Mouse (Mus musculus) embryonic facial prominence, embryonic 15.5 days (tissue): ENCODE measurements at regions not wholly inside any gene's neighbourhood (a gene's known extent, or its start where the extent isn't known, plus 50 kb on each side); places are given as distances from the start of the nearest gene placed in this dataset.

Experiments used
- ATAC-seq: fragments of 200-750 bp; cut with Nextera tagmentation; 2 replicates; pipeline ENCODE4 v1.8.0; 2017; ENCODE audit warnings: low read depth, moderate TSS enrichment; ENCODE audit not compliant: insufficient number of reproducible peaks, low FRiP score, low TSS enrichment
- H3K27ac ChIP-seq: fragments of 300-500 bp; sonication (generic); replicated peaks from 2 replicates; pipeline ENCODE4 v1.5.1; 2015; ENCODE audit warnings: mild to moderate bottlenecking, inconsistent platforms
- H3K27me3 ChIP-seq: fragments of 300-500 bp; sonication (generic); 2 replicates; pipeline ENCODE4 v1.6.1; 2015; ENCODE audit warnings: inconsistent platforms
- H3K36me3 ChIP-seq: fragments of 300-500 bp; sonication (generic); 2 replicates; pipeline ENCODE4 v1.6.1; 2015; ENCODE audit warnings: mild to moderate bottlenecking, inconsistent platforms
- H3K4me1 ChIP-seq: fragments of 300-500 bp; sonication (generic); 2 replicates; pipeline ENCODE4 v1.6.1; 2015; ENCODE audit warnings: inconsistent platforms
- H3K4me2 ChIP-seq: fragments of 300-500 bp; sonication (generic); replicated peaks from 2 replicates; pipeline ENCODE4 v1.6.1; 2015; ENCODE audit warnings: mild to moderate bottlenecking, inconsistent platforms
- H3K4me3 ChIP-seq: fragments of 300-500 bp; sonication (generic); replicated peaks from 2 replicates; pipeline ENCODE4 v1.5.1; 2015; ENCODE audit warnings: mild to moderate bottlenecking, inconsistent platforms
- H3K9ac ChIP-seq: fragments of 300-500 bp; sonication (generic); 2 replicates; pipeline ENCODE4 v1.6.1; 2015; ENCODE audit warnings: inconsistent platforms
- H3K9me3 ChIP-seq: fragments of 300-500 bp; sonication (generic); replicated peaks from 2 replicates; pipeline ENCODE4 v1.6.1; 2016; ENCODE audit warnings: inconsistent platforms
- WGBS: fragments of 180-500 bp; shearing (Covaris S2); methylation state at CpG from one replicate; pipeline ENCODE4 v1.1.7; 2015; 5-methylcytosine and 5-hydroxymethylcytosine counted together

DNA sequence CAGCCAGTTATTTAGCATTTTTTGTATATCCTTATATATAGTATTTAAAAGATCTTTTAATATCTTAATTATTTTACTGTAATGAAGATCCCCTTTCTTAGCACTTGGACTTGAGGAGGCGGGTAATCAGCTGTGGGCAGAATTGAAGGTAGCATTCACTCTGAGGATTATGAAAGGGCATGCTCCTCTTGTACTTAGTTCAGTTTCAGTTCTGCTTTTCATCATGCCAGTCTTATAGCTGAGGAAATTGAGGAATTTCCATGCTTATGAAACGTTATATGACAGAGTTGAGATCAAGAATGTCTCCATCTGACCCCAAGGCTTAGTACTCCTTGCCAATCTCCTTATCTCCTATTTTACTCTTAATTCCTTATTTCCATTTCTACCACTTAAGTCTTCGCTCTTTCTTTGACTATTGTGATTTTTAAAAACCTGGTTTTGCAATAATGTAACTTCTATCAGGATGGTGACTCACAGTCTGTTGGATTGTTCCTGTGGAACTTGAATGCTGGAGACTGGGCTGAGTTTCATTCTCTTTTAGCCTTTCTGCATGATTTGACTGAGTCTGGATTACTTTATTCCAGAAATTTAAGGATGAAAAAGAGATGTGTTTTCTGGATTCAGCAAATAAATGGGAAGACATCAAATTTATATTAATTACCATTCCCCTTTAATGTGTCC lies 133.6 kb downstream of the Papss1 start:
- Histone ChIP-seq H3K36me3 (no peaks in the 10 kb centered on the region), H3K4me1 (no peaks in the 10 kb centered on the region), H3K27me3 (no peaks in the 10 kb centered on the region), H3K4me3 (no peak overlapping the region), H3K27ac (no peak overlapping the region), H3K4me2 (no peak overlapping the region), H3K9me3 (no peaks in the 10 kb centered on the region), H3K9ac (no peak overlapping the region)
- 63% methylated on average over 3 of the region's 3 CpGs for WGBS
- no peak for ATAC-seq

DNA sequence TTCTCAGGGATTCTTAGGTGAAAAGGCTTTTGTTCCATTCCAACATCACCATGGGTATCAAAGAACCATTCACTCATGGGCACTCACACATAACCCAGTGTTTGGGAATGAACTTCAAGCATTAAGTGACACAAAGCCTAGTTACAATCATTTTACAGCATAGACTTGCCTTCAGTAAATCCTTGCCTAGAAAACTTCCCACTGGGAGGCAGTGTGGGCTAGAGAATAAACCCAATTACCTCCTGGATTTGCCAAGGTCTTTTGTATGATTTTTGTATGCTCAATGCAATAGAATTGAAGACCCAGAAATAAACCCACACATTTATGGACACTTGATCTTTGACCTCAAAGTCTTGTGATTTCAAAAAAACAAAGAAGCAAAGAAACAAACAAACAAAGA lies 138.6 kb downstream of the Papss1 start:
- H3K4me2 ChIP-seq = no peak overlapping the region
- no peaks in the 10 kb centered on the region for H3K9me3 ChIP-seq
- H3K4me3 ChIP-seq = no peak overlapping the region
- H3K4me1 ChIP-seq = no peaks in the 10 kb centered on the region
- no peak overlapping the region for H3K27ac ChIP-seq
- H3K9ac ChIP-seq = no peak overlapping the region
- no peak for ATAC-seq
- H3K36me3 ChIP-seq = no peaks in the 10 kb centered on the region
- no peaks in the 10 kb centered on the region for H3K27me3 ChIP-seq

DNA sequence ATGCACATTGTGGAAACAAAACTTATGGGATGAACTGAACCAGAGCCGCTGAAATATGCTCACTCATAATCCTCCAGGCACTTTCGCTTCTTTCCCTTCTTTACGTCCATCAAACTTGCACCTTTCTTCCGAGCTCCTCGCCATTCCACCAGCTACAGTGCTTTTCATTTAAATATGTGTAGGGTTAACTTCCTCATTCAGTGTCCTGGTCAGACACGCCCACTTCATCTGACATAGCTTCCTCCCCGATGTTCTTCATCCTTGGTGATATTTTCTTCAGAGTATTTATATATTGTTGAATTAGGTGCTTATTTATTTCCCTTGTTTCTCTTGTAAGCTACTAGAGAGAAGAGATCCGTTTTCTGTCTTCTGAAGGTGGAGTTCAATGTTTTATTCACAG lies 149.0 kb downstream of the Papss1 start:
- 81% methylated on average over 8 of the region's 8 CpGs for WGBS
- no peak for ATAC-seq
- Histone ChIP-seq H3K4me2 (no peak overlapping the region), H3K36me3 (no peaks in the 10 kb centered on the region), H3K27ac (no peak overlapping the region), H3K27me3 (no peaks in the 10 kb centered on the region), H3K4me1 (no peaks in the 10 kb centered on the region), H3K9me3 (no peaks in the 10 kb centered on the region), H3K9ac (no peak overlapping the region), H3K4me3 (no peak overlapping the region)

DNA sequence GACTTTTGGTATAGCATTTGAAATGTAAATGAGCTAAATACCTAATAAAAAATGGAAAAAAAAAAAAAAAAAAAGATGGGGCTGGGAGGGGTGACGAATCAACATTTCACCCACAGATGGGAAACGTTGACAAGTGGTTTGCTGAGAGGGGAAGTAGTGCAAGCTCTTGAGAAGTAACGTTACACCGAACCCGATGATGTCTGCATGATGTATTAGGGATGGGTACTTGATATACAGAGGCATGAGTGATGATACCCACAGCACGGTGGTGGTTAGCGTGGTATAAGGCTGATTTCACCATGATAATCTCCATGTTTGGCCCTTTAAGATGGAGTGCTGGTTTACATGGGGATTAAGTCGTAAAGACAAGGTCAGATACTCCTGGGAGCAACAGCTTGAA lies 154.2 kb downstream of the Papss1 start:
- 70% methylated on average over 8 of the region's 8 CpGs for WGBS
- peaks cover 2% of the 10 kb centered on the region; the same call in 1 of the 2 replicates for H3K4me1 ChIP-seq
- no peaks in the 10 kb centered on the region for H3K9me3 ChIP-seq
- H3K4me2 ChIP-seq = no peak overlapping the region
- no peak overlapping the region for H3K27ac ChIP-seq
- H3K27me3 ChIP-seq = no peaks in the 10 kb centered on the region
- no peak overlapping the region for H3K4me3 ChIP-seq
- no peaks in the 10 kb centered on the region for H3K36me3 ChIP-seq
- no peak for ATAC-seq
- no peak overlapping the region for H3K9ac ChIP-seq

DNA sequence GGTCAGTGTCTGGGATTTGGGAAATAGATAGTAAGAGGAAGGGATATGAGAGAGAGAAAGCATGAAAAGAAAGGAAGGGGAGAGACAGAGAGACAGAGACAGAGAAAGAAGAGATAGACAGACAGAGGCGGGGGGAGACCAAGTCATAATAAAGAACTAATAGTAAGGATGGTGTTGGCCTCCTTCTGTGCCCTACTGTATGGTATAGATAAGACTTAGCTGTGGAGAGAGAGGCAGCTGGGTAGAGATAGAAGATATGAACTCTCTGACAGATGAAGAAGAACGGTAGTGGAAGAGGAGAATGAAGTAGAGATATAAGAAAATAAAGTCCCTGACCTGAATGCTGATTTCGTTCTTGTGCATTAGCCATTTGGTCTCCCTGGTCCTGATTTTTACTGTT lies 164.1 kb downstream of the Papss1 start:
- no peaks in the 10 kb centered on the region for H3K36me3 ChIP-seq
- no peaks in the 10 kb centered on the region for H3K4me1 ChIP-seq
- no peak overlapping the region for H3K4me3 ChIP-seq
- no peak overlapping the region for H3K4me2 ChIP-seq
- 81% methylated on average over 3 of the region's 3 CpGs for WGBS
- H3K9ac ChIP-seq = no peak overlapping the region
- no peaks in the 10 kb centered on the region for H3K27me3 ChIP-seq
- no peak for ATAC-seq
- H3K27ac ChIP-seq = no peak overlapping the region
- H3K9me3 ChIP-seq = no peaks in the 10 kb centered on the region

DNA sequence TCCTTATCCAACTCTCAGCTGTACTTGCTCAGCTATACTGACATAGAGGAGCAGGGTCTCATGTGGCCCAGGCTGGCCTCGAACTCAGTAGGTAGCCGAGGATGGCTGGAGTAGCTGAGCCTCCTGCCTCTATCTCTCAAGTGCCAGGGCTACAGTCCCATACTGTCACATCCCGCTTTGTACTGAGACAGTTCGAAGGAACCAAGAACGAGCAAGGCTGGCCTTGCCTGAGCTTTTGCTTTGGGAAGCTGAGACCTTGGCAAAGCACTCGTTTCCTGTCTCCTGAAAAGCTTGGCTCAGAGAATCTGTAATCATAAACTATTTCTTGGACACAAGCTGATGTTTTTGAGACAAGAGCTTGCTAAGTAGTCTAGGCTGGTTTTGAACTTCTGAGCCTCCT lies 169.7 kb downstream of the Papss1 start:
- Histone ChIP-seq H3K4me1 (no peaks in the 10 kb centered on the region), H3K4me2 (no peak overlapping the region), H3K9me3 (no peaks in the 10 kb centered on the region), H3K27me3 (no peaks in the 10 kb centered on the region), H3K4me3 (no peak overlapping the region), H3K36me3 (no peaks in the 10 kb centered on the region), H3K9ac (no peak overlapping the region), H3K27ac (no peak overlapping the region)
- no peak for ATAC-seq
- 67% methylated on average over 6 of the region's 6 CpGs for WGBS

DNA sequence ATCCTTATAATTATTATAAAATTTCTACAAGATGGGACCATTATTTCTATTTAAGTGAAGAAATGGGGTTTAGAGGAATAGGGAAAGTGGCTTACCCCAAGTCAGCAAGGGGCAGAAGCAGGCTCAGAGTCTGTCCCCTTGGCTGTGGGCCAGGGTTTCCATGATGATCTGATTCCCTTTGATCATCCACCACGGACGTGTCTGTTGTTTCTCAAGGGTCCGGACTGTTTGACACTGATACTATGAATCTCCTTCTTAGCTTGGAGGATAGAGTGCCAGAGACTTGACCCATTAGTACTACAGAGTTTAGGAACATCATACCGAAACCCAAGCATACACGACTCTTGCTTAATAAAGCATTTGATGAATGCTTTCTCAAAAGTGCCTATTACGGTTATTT lies 172.9 kb downstream of the Papss1 start:
- no peaks in the 10 kb centered on the region for H3K36me3 ChIP-seq
- H3K9ac ChIP-seq = no peak overlapping the region
- no peak for ATAC-seq
- H3K27me3 ChIP-seq = no peaks in the 10 kb centered on the region
- H3K27ac ChIP-seq = no peak overlapping the region
- no peaks in the 10 kb centered on the region for H3K9me3 ChIP-seq
- H3K4me1 ChIP-seq = no peaks in the 10 kb centered on the region
- 45% methylated on average over 6 of the region's 6 CpGs for WGBS
- H3K4me3 ChIP-seq = no peak overlapping the region
- H3K4me2 ChIP-seq = no peak overlapping the region

DNA sequence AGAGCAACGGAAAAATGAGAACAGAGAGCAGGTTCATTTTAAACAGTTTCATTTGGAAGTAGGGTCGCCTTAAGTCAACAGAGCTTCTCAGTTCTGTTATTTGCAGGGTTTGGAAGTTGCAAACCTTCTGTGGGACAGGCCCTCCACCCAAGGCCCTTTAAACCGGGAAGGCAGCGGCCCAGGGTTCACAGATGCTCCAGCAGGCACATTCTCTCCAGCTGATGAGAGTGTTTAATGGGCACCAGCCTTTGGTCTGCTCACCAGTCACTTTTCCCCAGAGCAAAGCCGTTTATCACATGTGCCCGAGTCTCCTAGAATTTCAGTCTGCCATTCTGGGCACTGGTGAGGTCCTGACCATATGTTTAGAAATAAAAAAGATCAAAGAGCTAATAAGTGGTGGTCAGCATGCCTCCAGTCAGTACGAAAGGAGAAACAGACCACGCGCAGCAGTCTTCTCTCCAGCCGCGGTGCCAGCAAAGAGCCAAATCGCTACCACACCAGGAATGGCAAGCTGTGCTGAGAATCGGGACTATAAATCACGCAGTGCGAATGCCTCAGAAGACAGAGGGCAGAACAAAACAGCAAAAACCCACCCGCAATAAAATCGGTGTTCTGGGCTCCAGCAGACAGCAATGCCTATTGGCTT lies 173.5 kb downstream of the Papss1 start:
- 68% methylated on average over 17 of the region's 17 CpGs for WGBS
- no peak overlapping the region for H3K27ac ChIP-seq
- H3K9me3 ChIP-seq = no peaks in the 10 kb centered on the region
- no peak overlapping the region for H3K9ac ChIP-seq
- no peaks in the 10 kb centered on the region for H3K27me3 ChIP-seq
- H3K4me1 ChIP-seq = no peaks in the 10 kb centered on the region
- no peak overlapping the region for H3K4me3 ChIP-seq
- no peak for ATAC-seq
- no peaks in the 10 kb centered on the region for H3K36me3 ChIP-seq
- H3K4me2 ChIP-seq = no peak overlapping the region

DNA sequence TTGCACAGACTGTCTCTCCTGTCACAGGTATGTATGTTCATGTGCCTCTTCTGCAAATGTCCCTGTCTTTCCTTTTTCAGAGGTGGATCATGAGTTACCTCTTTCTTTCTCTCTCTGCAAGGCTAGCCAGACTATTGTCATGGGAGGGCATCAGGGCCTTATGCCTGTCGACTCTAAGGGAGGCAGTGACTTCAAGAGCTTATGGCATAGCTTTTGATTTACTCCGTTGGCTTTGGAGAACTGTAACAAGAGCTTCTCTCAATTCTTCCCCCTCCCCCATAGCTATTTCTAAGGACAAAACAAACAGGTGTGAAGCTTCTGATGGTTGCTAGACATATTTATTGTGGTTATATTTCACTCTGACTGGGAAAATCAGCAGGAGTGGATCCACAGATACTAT lies 191.0 kb downstream of the Papss1 start:
- ATAC-seq = no peak

DNA sequence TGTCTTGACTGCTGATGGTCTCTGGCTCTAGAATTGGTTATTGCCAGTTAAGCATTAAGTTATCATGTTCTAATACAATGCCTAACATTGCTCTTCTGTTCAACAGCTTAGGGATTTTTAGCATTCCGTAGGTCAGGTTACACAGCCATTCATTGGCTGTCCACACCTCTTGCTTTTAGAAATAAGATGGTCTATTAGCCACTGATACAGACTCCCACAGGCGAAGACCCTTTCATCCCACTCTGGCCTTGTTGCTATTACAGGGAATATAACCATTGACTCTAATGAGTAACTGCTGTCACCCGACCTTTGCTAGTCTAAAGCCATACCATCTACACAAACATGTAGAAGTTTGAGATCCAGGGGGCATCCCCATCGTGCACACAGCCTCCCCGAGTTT lies 191.6 kb downstream of the Papss1 start:
- H3K36me3 ChIP-seq = no peaks in the 10 kb centered on the region
- H3K9me3 ChIP-seq = no peaks in the 10 kb centered on the region
- no peak overlapping the region for H3K27ac ChIP-seq
- H3K9ac ChIP-seq = no peak overlapping the region
- WGBS = 66% methylated on average over 5 of the region's 5 CpGs
- H3K4me2 ChIP-seq = no peak overlapping the region
- H3K4me1 ChIP-seq = no peaks in the 10 kb centered on the region
- H3K4me3 ChIP-seq = no peak overlapping the region
- no peak for ATAC-seq
- no peaks in the 10 kb centered on the region for H3K27me3 ChIP-seq

More for the DNA sequence above, 191.0 kb downstream of the Papss1 start:
- Histone ChIP-seq H3K9ac (no peak overlapping the region), H3K27me3 (no peaks in the 10 kb centered on the region), H3K4me1 (no peaks in the 10 kb centered on the region), H3K9me3 (no peaks in the 10 kb centered on the region), H3K4me2 (no peak overlapping the region), H3K4me3 (no peak overlapping the region), H3K27ac (no peak overlapping the region), H3K36me3 (no peaks in the 10 kb centered on the region)
- WGBS = 61% methylated on average over 2 of the region's 2 CpGs

DNA sequence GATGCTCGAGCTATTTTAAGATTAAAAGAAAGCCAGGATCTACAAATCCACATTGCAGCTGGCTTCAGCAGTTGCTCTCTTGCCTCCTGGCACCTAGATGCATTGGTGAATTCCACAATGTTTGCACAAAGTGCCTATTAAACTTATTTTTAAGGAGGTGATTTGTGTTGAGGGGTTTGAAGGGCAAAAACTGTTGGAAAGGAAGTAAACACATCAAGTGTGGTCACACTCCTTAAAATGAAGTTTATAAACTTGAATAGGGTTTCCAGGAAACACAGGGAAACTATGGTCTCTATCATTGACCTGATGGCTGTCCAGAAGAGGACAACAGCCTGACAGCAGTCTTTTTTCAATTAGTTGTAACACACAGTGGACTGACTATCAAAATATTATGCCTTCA lies 205.4 kb downstream of the Papss1 start:
- WGBS = 62% methylated on average over 1 of the region's 1 CpGs
- 0 out of 2 replicates have a peak, but pooled peaks cover 3% of the 10 kb centered on the region for H3K4me1 ChIP-seq
- no peaks in the 10 kb centered on the region for H3K36me3 ChIP-seq
- H3K27ac ChIP-seq = no peak overlapping the region
- ATAC-seq = no peak
- no peak overlapping the region for H3K4me3 ChIP-seq
- H3K9me3 ChIP-seq = no peaks in the 10 kb centered on the region
- no peak overlapping the region for H3K4me2 ChIP-seq
- H3K27me3 ChIP-seq = no peaks in the 10 kb centered on the region
- no peak overlapping the region for H3K9ac ChIP-seq

DNA sequence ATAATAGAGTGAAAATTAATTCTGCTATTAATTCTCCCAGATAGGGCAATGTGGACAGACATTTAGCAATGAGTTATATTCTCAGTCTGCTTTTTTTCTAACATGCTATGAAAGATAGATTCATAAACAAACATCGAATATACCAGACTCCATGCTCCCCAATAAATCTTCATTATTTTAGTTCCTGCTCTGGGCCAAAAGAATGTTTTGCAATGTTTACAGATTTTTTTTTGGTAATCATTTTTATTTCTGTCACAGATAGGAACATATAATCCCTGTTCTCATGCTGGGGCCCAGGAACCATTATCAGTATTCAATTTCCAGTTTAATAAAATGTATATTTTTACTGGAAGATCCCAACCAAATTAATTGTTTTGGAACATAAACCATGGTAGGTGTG lies 205.9 kb downstream of the Papss1 start:
- 90% methylated on average over 1 of the region's 1 CpGs for WGBS
- ATAC-seq = no peak
- no peak overlapping the region for H3K4me2 ChIP-seq
- no peak overlapping the region for H3K27ac ChIP-seq
- H3K9me3 ChIP-seq = no peaks in the 10 kb centered on the region
- no peak overlapping the region for H3K4me3 ChIP-seq
- 0 out of 2 replicates have a peak, but pooled peaks cover 3% of the 10 kb centered on the region for H3K4me1 ChIP-seq
- H3K9ac ChIP-seq = no peak overlapping the region
- H3K36me3 ChIP-seq = no peaks in the 10 kb centered on the region
- H3K27me3 ChIP-seq = no peaks in the 10 kb centered on the region
